Mouse (Mus musculus) small intestine, adult 2 months (tissue): ENCODE data around the gene Gucd1. TPM values are rescaled to one million over a fixed set of nuclear protein-coding genes. Genes with fewer than 3 reads are reported as not detected.
A peak's percentile ranks its signal among the peaks of the same experiment; 100 is the strongest.
"Not testable (repeated sequence)": the region's sequence is repeated elsewhere in the genome, so short reads cannot be mapped to it uniquely, and the experiment has no call there.

Experiments used
- H3K27ac ChIP-seq: fragments of 200-500 bp; 2 replicates; pipeline ENCODE4 v1.5.1; 2012; ENCODE audit warnings: low read depth, low read length, control low read depth, inconsistent platforms; ENCODE audit not compliant: insufficient read depth
- H3K27me3 ChIP-seq: fragments of 200-500 bp; 2 replicates; pipeline ENCODE4 v1.6.1; 2012; ENCODE audit warnings: mild to moderate bottlenecking, moderate library complexity, low read length, inconsistent platforms; ENCODE audit not compliant: control insufficient read depth, insufficient read depth
- H3K36me3 ChIP-seq: fragments of 200-500 bp; 2 replicates; pipeline ENCODE4 v1.6.1; 2012; ENCODE audit warnings: mild to moderate bottlenecking, low read length, control low read depth, inconsistent platforms; ENCODE audit not compliant: control insufficient read depth, insufficient read depth
- H3K4me1 ChIP-seq: fragments of 200-500 bp; 2 replicates; pipeline ENCODE4 v1.6.1; 2012; ENCODE audit warnings: low read length, inconsistent platforms, mixed read lengths; ENCODE audit not compliant: control insufficient read depth, insufficient read depth, insufficient read length
- H3K4me3 ChIP-seq: fragments of 200-500 bp; 2 replicates; pipeline ENCODE4 v1.5.1; 2012; ENCODE audit warnings: low read depth, mild to moderate bottlenecking, control low read depth, inconsistent platforms, low read length, moderate library complexity
- CTCF ChIP-seq: fragments of 200-500 bp; IDR thresholded peaks from 2 replicates; pipeline ENCODE4 v1.5.1; 2012; ENCODE audit warnings: low read depth, mild to moderate bottlenecking, control low read depth, inconsistent platforms, low read length, moderate library complexity, mixed read lengths; ENCODE audit not compliant: insufficient replicate concordance, insufficient read length; ENCODE audit errors: extremely low read depth
- POLR2A ChIP-seq: fragments of 200-500 bp; IDR thresholded peaks from 2 replicates; pipeline ENCODE4 v1.6.1; 2012; ENCODE audit warnings: low read depth, mild to moderate bottlenecking, control low read depth, inconsistent platforms, low read length, moderate library complexity
- WGBS: fragments of 180-500 bp; shearing (Covaris S2); methylation state at CpG from one replicate; pipeline ENCODE4 v1.1.7; 2018; 5-methylcytosine and 5-hydroxymethylcytosine counted together
- polyA plus RNA-seq: library from polyadenylated mRNA; depleted of rRNA; stranded (reverse); fragments of >200 nt; gene quantifications from 2 replicates; pipeline ENCODE4 v1.2.3, GENCODE M21; 2012

The Gucd1 gene
- polyA plus RNA-seq, 1 experiment, result 261 TPM

DNA sequence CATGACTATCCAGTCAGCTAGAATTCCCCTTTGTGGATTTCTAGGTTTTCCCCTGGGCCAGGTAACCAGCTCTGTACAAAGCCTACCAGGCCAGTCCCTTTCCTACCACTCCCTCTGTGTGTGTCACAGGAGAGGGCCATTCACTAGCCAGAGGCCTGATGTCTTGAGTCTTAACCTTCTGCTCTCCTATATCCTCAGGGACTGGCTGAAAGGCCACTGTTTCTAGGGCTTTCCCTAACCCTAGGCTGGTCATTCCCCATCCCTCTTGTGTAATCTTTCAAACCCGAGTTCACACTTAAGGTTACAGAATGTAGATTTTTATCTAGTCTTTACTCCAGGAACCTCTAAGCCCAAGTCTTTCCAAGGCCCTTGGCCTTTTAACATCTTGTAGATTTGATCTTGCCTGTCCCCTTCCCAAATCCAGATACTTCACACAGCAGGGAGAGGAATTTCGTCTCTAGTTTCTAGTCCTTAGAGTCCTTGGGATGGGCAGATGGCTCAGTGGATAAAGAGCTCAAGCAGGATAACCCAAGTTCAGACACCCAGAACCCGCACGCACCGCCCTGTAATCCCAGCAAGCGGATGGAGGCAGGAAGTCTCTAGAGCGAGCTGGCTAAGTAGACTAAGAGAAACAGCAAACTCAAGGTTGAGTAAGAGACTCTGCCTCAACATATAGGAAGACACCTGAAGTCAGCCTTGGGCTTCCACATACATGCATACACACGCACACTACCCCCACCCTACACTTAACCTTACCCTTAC is 4.3 kb downstream of the Gucd1 start:
- peaks cover 36% of the 10 kb centered on the region for H3K36me3 ChIP-seq
- H3K4me3 ChIP-seq, result peak overlapping the region; percentile 15; the same call in 1 of the 2 replicates
- peak overlapping the region; percentile 96 for H3K27ac ChIP-seq
- peaks cover 24% of the 10 kb centered on the region for H3K4me1 ChIP-seq
- TF ChIP-seq POLR2A (no peak; the same call in 1 of the 2 replicates), CTCF (no peak)
- no peaks in the 10 kb centered on the region for H3K27me3 ChIP-seq
- WGBS, result 64% methylated on average over 8 of the region's 8 CpGs

DNA sequence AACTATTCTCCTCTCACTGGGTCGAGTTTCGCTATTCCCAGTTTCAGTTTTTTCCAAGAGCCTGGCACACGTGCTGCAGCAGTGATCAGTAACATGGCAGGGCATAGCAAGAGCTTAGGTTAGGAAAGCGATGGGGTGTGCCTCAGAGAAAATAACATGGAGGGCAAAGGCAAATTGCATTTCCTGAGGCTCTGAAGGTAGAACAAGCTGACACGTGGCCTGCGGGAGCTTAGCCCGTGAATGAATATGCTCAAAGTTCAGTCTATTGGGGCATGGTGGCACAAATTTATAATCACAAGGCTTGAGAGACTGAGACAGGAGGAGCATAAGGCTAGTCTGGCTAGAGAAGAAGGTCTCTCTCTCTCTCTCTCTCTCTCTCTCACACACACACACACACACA is 5.0 kb downstream of the Gucd1 start:
- no peaks in the 10 kb centered on the region for H3K27me3 ChIP-seq
- no peak for TF ChIP-seq CTCF
- TF ChIP-seq POLR2A, result no peak
- peaks cover 43% of the 10 kb centered on the region for H3K36me3 ChIP-seq
- peak overlapping the region; percentile 37; the same call in 1 of the 2 replicates for H3K4me3 ChIP-seq
- peaks cover 24% of the 10 kb centered on the region for H3K4me1 ChIP-seq
- H3K27ac ChIP-seq, result peak overlapping the region; percentile 96
- WGBS, result 32% methylated on average over 7 of the region's 7 CpGs

DNA sequence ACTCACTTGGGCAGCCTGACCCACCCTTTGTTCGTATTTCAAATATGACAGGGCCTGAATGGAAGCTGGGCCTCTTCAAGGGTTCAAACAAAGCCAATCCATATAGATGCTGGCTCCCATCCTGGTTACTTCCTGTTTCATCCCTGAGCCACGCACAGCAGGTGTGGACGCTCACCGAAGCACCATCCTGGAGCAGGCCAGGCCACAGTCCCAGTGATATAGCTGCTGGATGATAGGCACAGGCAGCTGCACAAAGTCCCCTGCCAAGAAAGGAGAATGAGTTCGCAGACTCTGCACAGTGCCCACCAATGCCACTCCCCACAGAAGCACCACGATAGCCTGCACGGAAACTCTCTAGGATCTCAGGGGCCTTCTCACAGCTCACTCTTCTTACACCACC is 5.9 kb downstream of the Gucd1 start:
- H3K4me3 ChIP-seq, result peak overlapping the region; percentile 37
- TF ChIP-seq CTCF (no peak), POLR2A (no peak)
- peaks cover 52% of the 10 kb centered on the region for H3K36me3 ChIP-seq
- WGBS, result 36% methylated on average over 7 of the region's 7 CpGs
- H3K27ac ChIP-seq, result peak overlapping the region; percentile 96
- H3K27me3 ChIP-seq, result no peaks in the 10 kb centered on the region
- peaks cover 24% of the 10 kb centered on the region for H3K4me1 ChIP-seq

DNA sequence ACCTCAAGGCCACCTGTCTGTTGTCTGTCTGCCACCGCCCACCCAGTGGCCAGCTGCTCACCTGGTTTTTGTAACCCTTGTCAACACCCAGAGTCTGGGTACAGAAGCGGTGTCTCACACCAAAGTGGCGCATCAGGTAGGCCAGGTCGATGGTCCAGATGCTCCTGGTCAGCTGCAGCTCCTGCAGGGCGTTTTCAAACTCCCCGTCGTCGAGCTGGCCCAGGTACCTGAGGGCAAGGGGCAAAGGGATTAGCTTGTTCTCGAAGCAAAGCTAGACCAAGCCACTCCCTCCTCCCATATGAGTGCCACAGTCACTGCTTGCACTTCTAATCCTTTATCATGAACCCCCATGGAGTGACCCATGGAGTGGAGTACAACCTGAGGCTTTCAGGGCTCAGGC is 6.7 kb downstream of the Gucd1 start:
- H3K36me3 ChIP-seq, result peaks cover 57% of the 10 kb centered on the region
- peak overlapping the region; percentile 96; the same call in 1 of the 2 replicates for H3K27ac ChIP-seq
- H3K27me3 ChIP-seq, result no peaks in the 10 kb centered on the region
- TF ChIP-seq CTCF (no peak), POLR2A (no peak)
- 65% methylated on average over 9 of the region's 9 CpGs for WGBS
- peaks cover 24% of the 10 kb centered on the region for H3K4me1 ChIP-seq
- H3K4me3 ChIP-seq, result no peak overlapping the region

DNA sequence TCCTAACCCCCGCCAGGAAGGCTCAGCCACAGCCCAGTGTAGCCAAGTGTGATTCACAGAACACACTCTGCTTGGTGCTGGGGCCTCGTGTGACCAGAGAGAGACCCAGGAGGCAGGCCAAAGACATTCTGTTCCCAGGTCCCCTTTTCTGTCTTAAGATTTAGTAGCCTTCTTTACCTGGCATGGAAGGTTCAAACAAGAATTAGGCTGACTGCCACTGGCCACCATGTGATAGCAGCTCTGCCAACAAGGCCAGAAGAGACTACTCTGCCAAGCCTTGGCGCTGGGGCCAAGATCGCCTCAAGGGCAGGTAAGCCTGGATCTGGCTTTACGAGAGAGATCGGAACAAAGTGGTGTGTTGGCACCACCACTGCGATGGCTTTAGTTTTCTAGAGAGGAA is 7.3 kb downstream of the Gucd1 start:
- H3K36me3 ChIP-seq, result peaks cover 57% of the 10 kb centered on the region
- TF ChIP-seq CTCF (no peak), POLR2A (no peak)
- no peaks in the 10 kb centered on the region for H3K27me3 ChIP-seq
- WGBS, result 85% methylated on average over 7 of the region's 7 CpGs
- peaks cover 24% of the 10 kb centered on the region for H3K4me1 ChIP-seq
- H3K4me3 ChIP-seq, result no peak overlapping the region
- H3K27ac ChIP-seq, result no peak overlapping the region

GRCm38 (mm10) chr10:75505928-75506327 is 11.8 kb downstream of the Gucd1 start:
- not testable (repeated sequence) for H3K4me3 ChIP-seq, H3K27me3 ChIP-seq, H3K4me1 ChIP-seq
- Histone ChIP-seq H3K27ac (peak overlapping the region; percentile 83), H3K36me3 (peaks cover 47% of the 10 kb centered on the region)
- 96% methylated on average over 3 of the region's 3 CpGs for WGBS

GRCm38 (mm10) chr10:75505130-75505495 is 12.7 kb downstream of the Gucd1 start:
- H3K27me3 ChIP-seq, result no peaks in the 10 kb centered on the region
- H3K4me3 ChIP-seq, result no peak overlapping the region
- H3K36me3 ChIP-seq, result peaks cover 39% of the 10 kb centered on the region
- WGBS, result 24% methylated on average over 3 of the region's 3 CpGs
- H3K27ac ChIP-seq, result peak overlapping the region; percentile 83
- TF ChIP-seq CTCF, result no peak
- no peak for TF ChIP-seq POLR2A
- H3K4me1 ChIP-seq, result peaks cover 9% of the 10 kb centered on the region
